Mouse (Mus musculus) liver, adult 10 weeks (tissue): ENCODE data around the gene Tmem107. TPM values are rescaled to one million over a fixed set of nuclear protein-coding genes. Genes with fewer than 3 reads are reported as not detected.

Experiments
- polyA plus RNA-seq: library from polyadenylated mRNA; stranded (reverse); fragments of 350-450 nt; fragmentation: Illumina TruSeq; extraction: RNeasy Lipid Tissue Mini Kit (QIAGEN cat#74804); gene quantifications from one replicate; pipeline ENCODE4 v1.2.3, GENCODE M21; 2014; ENCODE audit warnings: low read depth, low replicate concordance

Gene Tmem107
- 0.61 TPM for polyA plus RNA-seq

DNA sequence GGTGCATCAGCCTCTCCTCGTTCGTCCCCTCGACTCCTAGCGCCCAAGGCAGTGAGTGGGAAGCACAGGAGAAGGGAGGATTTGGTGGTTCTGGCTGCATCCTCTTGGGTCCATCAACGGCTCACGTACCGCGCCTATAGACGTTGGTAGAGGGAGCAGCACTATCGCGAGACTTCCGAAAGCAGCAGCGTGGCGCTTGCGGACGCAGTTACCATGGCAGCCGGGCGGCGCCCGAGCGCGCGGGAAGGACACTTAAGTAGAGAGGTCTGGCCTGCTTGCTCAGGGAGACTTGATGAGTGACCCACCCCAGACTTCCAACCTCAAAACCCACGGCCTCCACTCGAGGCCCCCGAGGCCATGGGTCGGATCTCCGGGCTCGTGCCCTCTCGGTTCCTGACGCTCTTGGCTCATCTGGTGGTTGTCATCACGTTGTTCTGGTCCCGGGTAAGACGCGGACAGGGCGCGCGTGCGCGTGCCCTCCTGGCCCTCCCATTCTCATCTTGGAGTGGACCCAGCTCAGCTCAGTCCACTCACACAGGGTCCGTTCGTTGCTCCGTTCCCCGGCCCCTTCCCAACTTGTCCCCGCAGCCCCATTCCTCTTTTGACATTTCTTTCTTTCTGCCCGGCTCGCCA lies at the start of gene Tmem107:
TSS of gene Tmem107 (plus strand) at position 217 of the 633 bp plus-strand sequence.

DNA sequence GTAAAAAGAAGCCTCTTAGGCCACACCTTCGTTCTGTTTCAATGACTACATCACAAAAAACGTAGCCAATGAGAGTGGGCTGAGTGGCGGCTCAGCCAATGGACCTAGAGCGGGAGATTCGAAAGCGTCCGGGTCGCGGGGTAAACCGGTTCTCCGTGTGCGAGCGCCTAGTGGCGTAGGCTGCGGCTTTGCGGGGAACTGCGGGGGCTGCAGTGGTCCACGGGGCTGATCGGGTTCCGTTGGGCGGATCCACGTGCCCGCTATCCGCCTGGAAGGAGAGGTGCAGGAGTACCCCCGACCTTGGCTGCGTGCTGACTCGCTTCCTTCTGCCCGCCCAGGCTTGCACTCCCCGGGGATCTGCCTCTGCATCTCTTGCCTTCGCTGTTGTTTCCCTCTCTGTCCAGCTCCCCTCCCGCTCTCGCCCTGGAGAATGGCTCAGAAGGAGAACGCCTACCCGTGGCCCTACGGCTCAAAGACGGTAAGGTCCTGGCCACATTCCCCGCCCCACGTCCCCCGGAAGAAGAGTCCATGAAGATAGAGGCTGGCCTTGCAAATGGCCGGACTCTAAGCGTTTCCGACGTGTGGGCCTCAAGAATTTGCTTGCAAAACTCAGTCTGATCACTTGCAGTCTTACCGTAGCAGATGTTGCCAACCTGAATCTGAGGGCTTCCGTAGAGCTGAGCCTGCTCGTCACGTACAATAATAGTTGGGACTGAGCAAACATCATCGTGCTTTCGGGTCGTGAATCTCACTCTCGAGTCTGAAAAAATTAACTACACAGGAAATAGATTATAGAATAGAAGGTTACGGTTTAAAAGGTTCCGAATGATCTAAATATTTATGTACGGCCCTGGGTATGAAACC lies 24.8 kb upstream of the Tmem107 start, which contains the start of gene Aurkb:
TSS of gene Aurkb (plus strand) at position 117 of the 864 bp plus-strand sequence.

DNA sequence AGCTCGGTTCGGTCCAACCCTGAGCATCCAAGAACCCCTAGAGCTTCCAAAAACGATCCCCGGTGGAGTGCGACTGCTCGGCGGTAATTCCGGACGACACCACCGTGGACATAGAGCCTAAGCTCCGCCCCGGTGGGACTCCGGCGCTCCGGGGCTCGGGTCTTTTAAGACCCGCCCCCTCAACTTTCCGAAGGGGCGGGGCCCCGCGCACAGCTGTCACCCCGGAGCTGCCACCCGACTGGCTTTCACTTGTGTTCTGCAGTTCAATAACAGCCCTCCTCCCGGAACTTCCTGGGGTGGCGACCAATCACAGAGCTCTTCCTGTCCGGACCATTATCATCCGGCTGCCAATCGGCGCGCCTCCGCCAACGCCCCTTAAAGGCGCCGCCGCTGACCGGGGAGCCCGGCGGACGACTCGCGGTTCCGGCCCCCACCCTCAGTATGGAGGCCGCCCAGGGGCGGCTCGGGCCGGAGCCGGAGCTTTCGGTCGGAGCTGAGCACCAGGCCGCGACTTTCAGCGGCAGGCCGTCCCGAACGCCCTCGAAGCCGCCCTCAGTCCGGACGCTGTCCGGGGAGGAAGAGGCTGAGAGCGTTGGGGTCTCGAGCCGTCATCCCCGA lies 11.1 kb upstream of the Tmem107 start, which contains the start of gene Borcs6:
TSS of gene Borcs6 (plus strand) at position 361 of the 618 bp plus-strand sequence.

DNA sequence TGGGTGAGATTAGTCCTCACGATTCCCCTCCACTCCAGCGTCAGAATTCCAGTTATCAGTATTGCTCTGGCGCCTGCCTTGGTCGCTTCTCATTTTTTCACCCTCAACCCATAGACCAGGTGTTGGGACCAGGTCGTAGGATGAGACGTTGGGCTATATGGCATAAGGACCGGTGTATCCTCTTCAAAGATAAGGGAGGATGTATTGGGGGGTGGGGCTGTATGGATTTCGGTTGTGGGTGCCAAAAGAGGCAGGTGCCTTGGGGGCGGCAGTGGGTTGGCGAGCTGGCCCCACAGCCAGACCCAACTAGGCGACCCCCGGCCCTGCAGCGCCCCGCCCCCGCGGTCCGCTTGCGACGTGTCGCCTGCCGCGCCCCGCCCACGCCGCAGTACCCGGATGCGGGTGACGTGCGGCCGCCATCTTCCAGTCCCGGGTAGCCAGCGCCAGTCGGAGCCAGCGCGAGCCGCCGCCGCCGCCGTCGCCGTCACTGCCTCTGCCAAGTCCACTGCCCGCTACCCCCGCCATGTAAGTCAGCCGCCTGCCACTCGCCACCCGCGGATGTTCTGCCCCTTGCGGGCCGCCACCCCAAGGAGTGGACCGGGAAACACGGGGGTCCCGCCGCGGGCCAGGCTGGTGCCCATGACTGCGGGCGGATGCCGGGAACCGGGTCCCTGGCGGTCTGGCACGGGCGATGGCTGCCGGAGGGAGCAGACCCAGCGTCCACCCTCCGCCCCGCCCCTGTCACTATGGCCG lies 17.7 kb downstream of the Tmem107 start, which contains the start of gene Vamp2:
TSS of gene Vamp2 (plus strand) at position 388 of the 753 bp plus-strand sequence.

DNA sequence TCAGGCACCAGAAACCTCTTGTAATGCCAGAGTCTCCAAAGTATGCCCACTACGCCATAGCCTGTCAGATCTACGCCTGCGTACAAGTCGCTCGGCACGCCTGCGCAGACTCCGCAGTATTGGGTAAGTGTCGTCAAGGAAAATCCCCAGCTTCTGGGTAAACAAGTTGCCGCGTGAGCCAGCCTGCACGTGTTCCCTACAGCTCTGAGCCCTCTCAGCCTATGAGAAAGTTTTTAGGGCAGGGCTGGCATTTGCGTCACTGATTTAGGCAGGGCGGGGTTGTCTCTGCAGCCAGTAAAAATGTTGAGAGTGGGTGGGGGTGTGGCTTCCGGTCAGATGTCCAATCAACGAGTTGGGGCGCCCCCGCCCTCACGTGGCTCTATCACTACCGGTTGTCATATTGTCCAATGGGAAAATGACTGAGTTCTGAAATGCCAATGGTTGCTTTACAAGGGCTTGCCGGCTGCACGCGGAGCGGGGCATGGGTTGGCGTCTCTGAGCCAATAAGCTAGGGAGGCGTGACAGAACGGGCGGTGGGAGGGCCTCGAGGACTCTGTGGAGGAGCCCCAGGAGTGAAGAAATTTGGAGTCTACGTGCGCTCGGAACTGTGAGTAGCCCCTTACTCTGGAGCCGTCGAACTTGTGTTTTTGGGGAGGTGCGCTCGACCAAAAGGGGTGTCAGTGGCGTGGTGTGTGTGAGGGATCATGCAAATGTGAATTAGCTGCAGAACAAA lies 24.3 kb downstream of the Tmem107 start, which contains the start of gene Per1:
TSS of gene Per1 (plus strand) at position 521 of the 733 bp plus-strand sequence.

DNA sequence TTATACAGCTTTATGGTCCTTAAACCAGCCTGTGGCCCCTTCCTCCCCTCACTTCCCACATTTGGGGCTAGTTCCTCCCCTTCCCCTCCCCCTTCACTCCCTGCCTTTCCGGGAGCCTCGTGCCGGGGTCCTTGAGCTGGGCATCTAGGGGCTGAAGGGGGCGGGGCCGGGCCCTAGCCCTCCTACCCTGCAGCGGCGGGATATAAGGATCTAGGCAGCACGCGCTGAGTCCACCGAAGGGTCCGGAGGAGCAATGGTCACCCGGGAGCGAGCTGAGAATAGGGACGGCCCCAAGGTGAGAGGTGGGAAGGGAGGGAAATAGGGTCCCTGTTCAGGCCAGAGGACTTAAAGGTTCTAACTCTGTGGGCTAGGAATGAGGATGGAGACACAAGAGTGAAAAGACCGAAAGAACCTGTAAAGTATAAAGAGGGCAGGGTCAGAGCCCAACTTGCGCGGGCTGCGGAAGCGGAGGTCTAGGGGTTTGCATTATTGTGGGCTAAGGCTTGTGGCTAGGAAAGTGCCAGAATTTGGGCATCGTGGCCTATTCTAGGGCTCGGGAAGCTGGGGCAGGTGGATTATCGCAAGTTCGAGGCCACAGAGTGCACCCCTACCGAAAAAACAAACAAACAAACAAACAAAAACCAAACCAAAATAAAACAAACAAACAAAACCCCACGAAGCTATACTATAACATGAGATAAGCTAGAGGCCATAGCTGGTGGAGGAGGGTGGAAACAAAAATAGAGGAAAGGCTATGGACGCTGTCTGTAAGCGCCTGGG lies 49.8 kb downstream of the Tmem107 start, which contains the start of gene Hes7:
TSS of gene Hes7 (plus strand) at position 184 of the 780 bp plus-strand sequence.

DNA sequence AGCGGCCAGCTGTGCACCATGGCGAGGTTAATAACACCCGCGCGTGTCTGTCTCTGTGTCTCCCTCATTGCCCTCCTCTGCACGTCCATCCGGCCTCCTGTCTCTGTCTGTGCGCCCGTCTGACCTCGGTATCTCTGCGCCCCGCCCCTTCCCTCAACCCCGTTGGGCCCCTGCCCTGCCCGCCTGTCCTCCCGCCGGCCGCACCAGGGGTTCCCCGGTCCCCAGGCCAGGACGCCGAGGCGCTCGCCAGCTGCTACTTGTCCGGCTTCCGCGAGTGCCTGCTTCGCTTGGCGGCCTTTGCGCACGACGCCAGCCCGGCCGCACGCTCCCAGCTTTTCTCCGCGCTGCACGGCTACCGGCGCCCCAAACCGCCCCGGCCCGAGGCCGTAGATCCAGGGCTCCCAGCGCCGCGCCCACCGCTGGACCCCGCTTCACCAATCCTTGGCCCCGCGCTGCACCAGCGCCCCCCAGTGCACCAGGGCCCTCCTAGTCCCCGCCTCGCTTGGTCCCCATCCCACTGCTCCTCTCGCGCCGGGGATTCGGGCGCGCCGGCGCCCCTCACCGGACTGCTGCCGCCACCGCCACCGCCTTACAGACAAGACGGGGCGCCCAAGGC lies 51.8 kb downstream of the Tmem107 start, which contains the start of gene 9130213A22Rik:
TSS of gene 9130213A22Rik (minus strand) at position 254 of the 616 bp plus-strand sequence.

Other genes starting within 250 kb of the Tmem107 start
- gene Ndel1, start 198.9 kb upstream of the Tmem107 start, polyA plus RNA-seq: 58.9 TPM
- not detected for gene Rnf222, start 182.3 kb upstream of the Tmem107 start, polyA plus RNA-seq
- gene Rpl26, start 169.2 kb upstream of the Tmem107 start, polyA plus RNA-seq: 134 TPM
- not detected for gene Odf4, start 143.7 kb upstream of the Tmem107 start, polyA plus RNA-seq
- 2.5 TPM for gene Arhgef15, start 113.3 kb upstream of the Tmem107 start, polyA plus RNA-seq
- 1.6 TPM for gene Slc25a35, start 102.7 kb upstream of the Tmem107 start, polyA plus RNA-seq
- gene Rangrf, start 95.6 kb upstream of the Tmem107 start, polyA plus RNA-seq: 1.5 TPM
- 2.6 TPM for gene Pfas, start 62.3 kb upstream of the Tmem107 start, polyA plus RNA-seq
- gene Ctc1, start 54.9 kb upstream of the Tmem107 start, polyA plus RNA-seq: 1.1 TPM
- not detected for gene Aurkb, start 25.2 kb upstream of the Tmem107 start, polyA plus RNA-seq
- 1.4 TPM for gene Borcs6, start 11.1 kb upstream of the Tmem107 start, polyA plus RNA-seq
- 23.6 TPM for gene Vamp2, start 17.7 kb downstream of the Tmem107 start, polyA plus RNA-seq
- gene Per1, start 24.4 kb downstream of the Tmem107 start, polyA plus RNA-seq: 0.16 TPM
- not detected for gene Hes7, start 49.6 kb downstream of the Tmem107 start, polyA plus RNA-seq
- not detected for gene 9130213A22Rik, start 51.8 kb downstream of the Tmem107 start, polyA plus RNA-seq
- gene Aloxe3, start 55.1 kb downstream of the Tmem107 start, polyA plus RNA-seq: not detected
- not detected for gene Alox12b, start 86.2 kb downstream of the Tmem107 start, polyA plus RNA-seq
- gene Alox8, start 127.0 kb downstream of the Tmem107 start, polyA plus RNA-seq: not detected
- gene Gucy2e, start 166.2 kb downstream of the Tmem107 start, polyA plus RNA-seq: not detected